ENCODE assay signal across 29 mouse cellular contexts in the genomic region with DNA sequence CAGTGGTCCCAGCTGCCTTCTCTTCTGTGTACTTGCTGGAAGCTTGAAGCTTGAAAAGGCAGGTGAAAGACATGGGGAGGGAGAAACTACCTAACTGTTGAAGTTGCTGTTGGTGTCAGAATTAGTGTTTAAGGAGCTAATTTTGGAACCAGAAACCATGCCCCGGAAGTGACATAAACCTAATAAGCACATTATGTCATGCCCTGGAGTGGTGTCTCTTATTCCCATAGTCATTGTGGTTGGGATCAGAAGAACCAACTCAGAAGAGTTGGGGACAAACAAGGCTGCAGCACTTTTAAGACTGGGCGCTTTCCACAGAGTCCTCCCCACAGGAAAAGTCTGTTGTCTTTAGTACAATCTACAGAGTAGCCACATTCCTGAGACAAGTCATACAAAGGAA.
A peak's percentile ranks its signal among the peaks of the same experiment; 100 is the strongest.
DNase-seq lines count a peak whose midpoint lies in the region; ATAC-seq and TF ChIP-seq lines count a peak whose summit lies in the region.
"Had no signal": no experiment of that assay in that cellular context is flagged by ENCODE, and none has a peak within 500 bp of the region (broad histone marks: within the 10 kb centered on the region; RNA-seq: fewer than 3 reads in every experiment).

No protein-coding gene starts in this region.

- H3K4me3 ChIP-seq in lung, embryonic 14.5 days (ENCODE audit: low read depth, low read length) = no peak overlapping the region
- no peak overlapping the region for H3K4me3 ChIP-seq in bone marrow macrophage, adult 2 months (ENCODE audit: insufficient read depth, low read length)
- H3K4me3 ChIP-seq in limb, embryonic 12.5 days (replicated peaks) = no peak overlapping the region
- H3K4me3 ChIP-seq: embryonic facial prominence, embryonic 15.5 days; forebrain, embryonic 15.5 days; heart, embryonic 12.5 days; limb, embryonic 15.5 days; liver, embryonic 15.5 days; neural tube, embryonic 12.5 days had no signal

- WGBS in lung, embryonic 14.5 days = 59% methylated on average over 2 of the region's 2 CpGs
- WGBS in limb, embryonic 12.5 days = 87% methylated on average over 2 of the region's 2 CpGs

- no peak for ATAC-seq in lung, embryonic 14.5 days (ENCODE audit: insufficient read depth)
- no peak for ATAC-seq in limb, embryonic 12.5 days (ENCODE audit: insufficient number of reproducible peaks, insufficient read depth, low FRiP score, low TSS enrichment, low read depth)
- ATAC-seq: activated CD4-positive, CD25-positive, alpha-beta regulatory T cell, adult 4 months; forebrain, embryonic 15.5 days; inflammation-experienced regulatory T-cells, adult 6 months had no signal

- peaks cover 17% of the 10 kb centered on the region for H3K4me1 ChIP-seq in lung, embryonic 14.5 days (ENCODE audit: insufficient read depth)
- peaks cover 56% of the 10 kb centered on the region for H3K4me1 ChIP-seq in bone marrow macrophage, adult 2 months (ENCODE audit: control insufficient read depth, insufficient read depth, low read length)
- peaks cover 60% of the 10 kb centered on the region for H3K4me1 ChIP-seq in limb, embryonic 12.5 days (replicated peaks)

- H3K27me3 ChIP-seq in lung, embryonic 14.5 days (ENCODE audit: insufficient read depth, low read length) = no peaks in the 10 kb centered on the region
- no peaks in the 10 kb centered on the region for H3K27me3 ChIP-seq in limb, embryonic 12.5 days
- H3K27me3 ChIP-seq: embryonic facial prominence, embryonic 15.5 days; forebrain, embryonic 15.5 days; heart, embryonic 12.5 days; limb, embryonic 15.5 days; liver, embryonic 15.5 days; neural tube, embryonic 12.5 days had no signal

- no peaks in the 10 kb centered on the region for H3K9me3 ChIP-seq in lung, embryonic 14.5 days (ENCODE audit: low read depth, low read length)
- no peaks in the 10 kb centered on the region for H3K9me3 ChIP-seq in limb, embryonic 12.5 days
- H3K9me3 ChIP-seq: embryonic facial prominence, embryonic 15.5 days; forebrain, embryonic 15.5 days; heart, embryonic 12.5 days; limb, embryonic 15.5 days; liver, embryonic 15.5 days; neural tube, embryonic 12.5 days had no signal

- TF ChIP-seq CTCF in lung, embryonic 14.5 days (IDR thresholded peaks at IDR 0.05; ENCODE audit: low read depth) = no peak
- no peak for TF ChIP-seq CTCF in bone marrow macrophage, adult 2 months (IDR thresholded peaks at IDR 0.05; ENCODE audit: low read depth, low read length)

- no peak overlapping the region for H3K9ac ChIP-seq in lung, embryonic 14.5 days
- no peak overlapping the region for H3K9ac ChIP-seq in limb, embryonic 12.5 days (replicated peaks)
- H3K9ac ChIP-seq: embryonic facial prominence, embryonic 15.5 days; forebrain, embryonic 15.5 days; heart, embryonic 12.5 days; hindbrain, embryonic 14.5 days; limb, embryonic 15.5 days; liver, embryonic 15.5 days; neural tube, embryonic 12.5 days had no signal

- 0 out of 2 replicates have a peak, but pooled peaks cover 12% of the 10 kb centered on the region for H3K36me3 ChIP-seq in lung, embryonic 14.5 days (ENCODE audit: insufficient read depth)
- 0 out of 2 replicates have a peak, but pooled peaks cover 3% of the 10 kb centered on the region for H3K36me3 ChIP-seq in limb, embryonic 12.5 days
- H3K36me3 ChIP-seq: forebrain, embryonic 15.5 days had no signal

- DNase-seq in lung, embryonic 14.5 days = no peak
- DNase-seq in lung, postnatal 4 days = no peak
- DNase-seq in 416B (ENCODE audit: low read depth) = peak; percentile 82
- DNase-seq in urinary bladder, postnatal 36 days (ENCODE audit: low spot score in 2 of 2) = no peak
- DNase-seq in ovary, postnatal 14 days (ENCODE audit: low spot score) = no peak
- no peak for DNase-seq in left cerebral cortex, adult 18-20 months (ENCODE audit: low spot score in 2 of 2)
- DNase-seq: adrenal gland, adult 8-10 months; B cell, adult 2 months; cerebellum, adult 2 months; cerebellum, postnatal 25 days; embryo, embryonic 11 days; heart, postnatal 10 days; kidney, adult 18-20 months; midbrain, embryonic 14.5 days; retina, postnatal 1 day; thymus, adult 18-20 months; thymus, postnatal 4 days had no signal

- no peak overlapping the region for H3K4me2 ChIP-seq in lung, embryonic 14.5 days
- no peak overlapping the region for H3K4me2 ChIP-seq in limb, embryonic 12.5 days
- H3K4me2 ChIP-seq: embryonic facial prominence, embryonic 15.5 days; forebrain, embryonic 15.5 days; heart, embryonic 12.5 days; hindbrain, embryonic 14.5 days; limb, embryonic 15.5 days; liver, embryonic 15.5 days; neural tube, embryonic 12.5 days had no signal

- H3K27ac ChIP-seq in lung, embryonic 14.5 days (ENCODE audit: low read depth) = peak overlapping the region; percentile 78
- H3K27ac ChIP-seq in bone marrow macrophage, adult 2 months (ENCODE audit: insufficient read depth, low read depth, low read length) = peak overlapping the region; percentile 72
- 0 out of 2 replicates have a peak overlapping the region, but pooled peaks have one; percentile 71 for H3K27ac ChIP-seq in limb, embryonic 12.5 days
- H3K27ac ChIP-seq: embryonic facial prominence, embryonic 15.5 days; forebrain, embryonic 15.5 days; hindbrain, embryonic 14.5 days; kidney, postnatal 0 days; liver, embryonic 15.5 days; neural tube, embryonic 12.5 days had no signal

- no peak for TF ChIP-seq POLR2A in bone marrow macrophage, adult 2 months (IDR thresholded peaks at IDR 0.05; ENCODE audit: borderline replicate concordance, low read depth, low read length)
